Mouse (Mus musculus): ENCODE measurements around the gene Ccdc33. TPM values are rescaled to one million over a fixed set of nuclear protein-coding genes. Genes with fewer than 3 reads are reported as not detected.

Gene Ccdc33
- polyA plus RNA-seq, 1 experiment from 2014 or later = 0.54 TPM

GRCm38 (mm10) chr9:58074561-58074960 is 44.1 kb downstream of the Ccdc33 start:
- no peak overlapping the region for H3K4me3 ChIP-seq (replicated peaks; ENCODE audit: low read depth, low read length)
- no peaks in the 10 kb centered on the region for H3K36me3 ChIP-seq (ENCODE audit: control insufficient read depth, insufficient read depth, low read length)
- 36% methylated on average over 3 of the region's 3 CpGs for WGBS
- no peak overlapping the region for H3K4me2 ChIP-seq (ENCODE audit: low read length)
- no peak overlapping the region for H3K27ac ChIP-seq (replicated peaks; ENCODE audit: low read depth, low read length)
- no peaks in the 10 kb centered on the region for H3K9me3 ChIP-seq (ENCODE audit: control insufficient read depth, low read length)
- H3K9ac ChIP-seq (replicated peaks; ENCODE audit: low read length) = no peak overlapping the region
- H3K27me3 ChIP-seq (ENCODE audit: control insufficient read depth, insufficient read depth, low read length) = no peaks in the 10 kb centered on the region
- H3K4me1 ChIP-seq (ENCODE audit: control insufficient read depth, insufficient read depth, low read length) = peaks cover 20% of the 10 kb centered on the region
- DNase-seq (peak; percentile 50), ATAC-seq (ENCODE audit: low FRiP score, low TSS enrichment) (no peak)

GRCm38 (mm10) chr9:58067546-58067945 is 51.1 kb downstream of the Ccdc33 start:
- Histone ChIP-seq H3K4me1 (ENCODE audit: control insufficient read depth, insufficient read depth, low read length) (peaks cover 60% of the 10 kb centered on the region), H3K36me3 (ENCODE audit: control insufficient read depth, insufficient read depth, low read length) (no peaks in the 10 kb centered on the region), H3K4me2 (ENCODE audit: low read length) (no peak overlapping the region), H3K4me3 (replicated peaks; ENCODE audit: low read depth, low read length) (no peak overlapping the region), H3K27ac (replicated peaks; ENCODE audit: low read depth, low read length) (no peak overlapping the region), H3K9ac (replicated peaks; ENCODE audit: low read length) (no peak overlapping the region), H3K27me3 (ENCODE audit: control insufficient read depth, insufficient read depth, low read length) (no peaks in the 10 kb centered on the region), H3K9me3 (ENCODE audit: control insufficient read depth, low read length) (no peaks in the 10 kb centered on the region)
- WGBS = 92% methylated on average over 3 of the region's 3 CpGs
- no peak for ATAC-seq (ENCODE audit: low FRiP score, low TSS enrichment)
- DNase-seq = no peak

- DNase-seq = no peak
These were observed 51.9 kb downstream of the Ccdc33 start for GRCm38 (mm10) chr9:58066731-58067095.

GRCm38 (mm10) chr9:58065977-58066730 is 52.5 kb downstream of the Ccdc33 start:
- 84% methylated on average over 6 of the region's 6 CpGs for WGBS
- no peaks in the 10 kb centered on the region for H3K27me3 ChIP-seq (ENCODE audit: control insufficient read depth, insufficient read depth, low read length)
- H3K9ac ChIP-seq (replicated peaks; ENCODE audit: low read length) = no peak overlapping the region
- H3K4me1 ChIP-seq (ENCODE audit: control insufficient read depth, insufficient read depth, low read length) = peaks cover 64% of the 10 kb centered on the region
- ATAC-seq (ENCODE audit: low FRiP score, low TSS enrichment) (no peak), DNase-seq (no peak)
- H3K9me3 ChIP-seq (ENCODE audit: control insufficient read depth, low read length) = no peaks in the 10 kb centered on the region
- no peaks in the 10 kb centered on the region for H3K36me3 ChIP-seq (ENCODE audit: control insufficient read depth, insufficient read depth, low read length)
- peak overlapping the region; percentile 79 for H3K27ac ChIP-seq (replicated peaks; ENCODE audit: low read depth, low read length)
- H3K4me2 ChIP-seq (ENCODE audit: low read length) = no peak overlapping the region
- no peak overlapping the region for H3K4me3 ChIP-seq (replicated peaks; ENCODE audit: low read depth, low read length)

More at GRCm38 (mm10) chr9:58066731-58067095, 51.9 kb downstream of the Ccdc33 start:
- H3K9ac ChIP-seq (replicated peaks; ENCODE audit: low read length) = no peak overlapping the region
- H3K36me3 ChIP-seq (ENCODE audit: control insufficient read depth, insufficient read depth, low read length) = no peaks in the 10 kb centered on the region
- H3K27me3 ChIP-seq (ENCODE audit: control insufficient read depth, insufficient read depth, low read length) = no peaks in the 10 kb centered on the region
- no peak overlapping the region for H3K4me2 ChIP-seq (ENCODE audit: low read length)
- peaks cover 60% of the 10 kb centered on the region for H3K4me1 ChIP-seq (ENCODE audit: control insufficient read depth, insufficient read depth, low read length)
- ATAC-seq (ENCODE audit: low FRiP score, low TSS enrichment) = no peak
- no peaks in the 10 kb centered on the region for H3K9me3 ChIP-seq (ENCODE audit: control insufficient read depth, low read length)
- H3K27ac ChIP-seq (replicated peaks; ENCODE audit: low read depth, low read length) = peak overlapping the region; percentile 79
- H3K4me3 ChIP-seq (replicated peaks; ENCODE audit: low read depth, low read length) = no peak overlapping the region
- 72% methylated on average over 6 of the region's 6 CpGs for WGBS

DNA sequence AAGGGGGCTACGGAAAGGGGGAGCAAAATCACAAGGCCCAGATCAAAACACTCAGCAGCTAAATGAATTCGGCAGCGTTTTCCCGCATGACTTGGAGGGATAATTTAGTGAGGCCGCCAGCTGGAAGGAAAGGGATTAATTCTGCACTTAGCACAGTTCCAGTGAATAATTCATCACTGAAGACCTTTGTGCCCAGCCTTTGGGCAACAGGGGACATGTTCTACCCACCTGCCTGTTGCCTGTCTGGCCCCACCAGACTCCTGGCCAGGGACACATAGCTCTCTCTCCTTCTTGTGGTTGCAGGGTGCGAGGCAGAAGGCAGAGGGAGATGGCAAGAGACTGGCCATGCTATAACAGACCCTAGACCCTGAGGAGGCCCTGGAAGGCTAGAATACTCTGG is 53.1 kb downstream of the Ccdc33 start:
- Histone ChIP-seq H3K36me3 (ENCODE audit: control insufficient read depth, insufficient read depth, low read length) (no peaks in the 10 kb centered on the region), H3K4me3 (replicated peaks; ENCODE audit: low read depth, low read length) (no peak overlapping the region), H3K27ac (replicated peaks; ENCODE audit: low read depth, low read length) (peak overlapping the region; percentile 79), H3K27me3 (ENCODE audit: control insufficient read depth, insufficient read depth, low read length) (no peaks in the 10 kb centered on the region), H3K4me2 (ENCODE audit: low read length) (no peak overlapping the region; the same call in 1 of the 2 replicates), H3K9ac (replicated peaks; ENCODE audit: low read length) (no peak overlapping the region; the same call in 1 of the 2 replicates), H3K9me3 (ENCODE audit: control insufficient read depth, low read length) (no peaks in the 10 kb centered on the region), H3K4me1 (ENCODE audit: control insufficient read depth, insufficient read depth, low read length) (peaks cover 70% of the 10 kb centered on the region)
- WGBS = 3% methylated on average over 6 of the region's 6 CpGs
- ATAC-seq (ENCODE audit: low FRiP score, low TSS enrichment) (peak; percentile 49; the same call in 1 of the 2 replicates), DNase-seq (peak; percentile 82)

DNA sequence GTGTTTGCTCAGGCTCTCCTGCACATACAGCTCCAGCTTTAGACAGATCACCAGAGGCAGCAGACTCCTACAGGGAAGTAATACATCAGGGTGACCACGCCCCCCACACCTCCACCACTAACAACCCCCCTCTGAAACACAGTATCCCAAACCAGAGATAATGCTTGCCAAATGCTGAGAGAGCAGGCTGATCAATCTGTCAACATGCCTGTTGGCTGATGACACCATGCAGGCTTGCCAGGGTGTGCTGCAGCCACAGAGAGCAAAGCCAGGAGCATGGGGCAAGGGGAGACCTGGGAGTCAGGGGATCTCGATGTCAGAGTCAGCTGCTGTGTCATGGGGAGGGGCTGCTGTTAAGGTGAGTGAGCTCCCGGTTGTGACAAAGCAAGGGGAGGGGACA is 55.1 kb downstream of the Ccdc33 start, which contains the start of gene Stra6:
Gene Stra6 (plus strand): TSS at position 258 of the 400 bp plus-strand sequence.
- DNase-seq (no peak), ATAC-seq (ENCODE audit: low FRiP score, low TSS enrichment) (no peak)
- Histone ChIP-seq H3K4me2 (ENCODE audit: low read length) (no peak within 1 kb of the TSS; the same call in 1 of the 2 replicates), H3K4me1 (ENCODE audit: control insufficient read depth, insufficient read depth, low read length) (peaks cover 83% of the 10 kb centered on the region), H3K36me3 (ENCODE audit: control insufficient read depth, insufficient read depth, low read length) (no peaks in the 10 kb centered on the region), H3K4me3 (replicated peaks; ENCODE audit: low read depth, low read length) (no peak within 1 kb of the TSS), H3K9me3 (ENCODE audit: control insufficient read depth, low read length) (no peaks in the 10 kb centered on the region), H3K27ac (replicated peaks; ENCODE audit: low read depth, low read length) (peak within 1 kb of the TSS; percentile 83), H3K27me3 (ENCODE audit: control insufficient read depth, insufficient read depth, low read length) (no peaks in the 10 kb centered on the region), H3K9ac (replicated peaks; ENCODE audit: low read length) (no peak within 1 kb of the TSS)
- WGBS = 41% methylated on average over 3 of the region's 3 CpGs

GRCm38 (mm10) chr9:58060677-58061667 is 57.7 kb downstream of the Ccdc33 start:
- H3K9ac ChIP-seq (replicated peaks; ENCODE audit: low read length) = 0 out of 2 replicates have a peak overlapping the region, but pooled peaks have one; percentile 26
- no peaks in the 10 kb centered on the region for H3K27me3 ChIP-seq (ENCODE audit: control insufficient read depth, insufficient read depth, low read length)
- H3K9me3 ChIP-seq (ENCODE audit: control insufficient read depth, low read length) = no peaks in the 10 kb centered on the region
- H3K4me1 ChIP-seq (ENCODE audit: control insufficient read depth, insufficient read depth, low read length) = peaks cover 71% of the 10 kb centered on the region
- peak overlapping the region; percentile 17; the same call in 1 of the 2 replicates for H3K4me2 ChIP-seq (ENCODE audit: low read length)
- H3K4me3 ChIP-seq (replicated peaks; ENCODE audit: low read depth, low read length) = no peak overlapping the region
- ATAC-seq (ENCODE audit: low FRiP score, low TSS enrichment) (peak; percentile 66), DNase-seq (peak; percentile 84)
- no peaks in the 10 kb centered on the region for H3K36me3 ChIP-seq (ENCODE audit: control insufficient read depth, insufficient read depth, low read length)
- H3K27ac ChIP-seq (replicated peaks; ENCODE audit: low read depth, low read length) = peak overlapping the region; percentile 83
- 6% methylated on average over 23 of the region's 23 CpGs for WGBS

- Histone ChIP-seq H3K4me2 (ENCODE audit: low read length) (no peak overlapping the region), H3K36me3 (ENCODE audit: control insufficient read depth, insufficient read depth, low read length) (no peaks in the 10 kb centered on the region), H3K9ac (replicated peaks; ENCODE audit: low read length) (no peak overlapping the region), H3K4me1 (ENCODE audit: control insufficient read depth, insufficient read depth, low read length) (peaks cover 70% of the 10 kb centered on the region), H3K27me3 (ENCODE audit: control insufficient read depth, insufficient read depth, low read length) (no peaks in the 10 kb centered on the region), H3K4me3 (replicated peaks; ENCODE audit: low read depth, low read length) (no peak overlapping the region), H3K9me3 (ENCODE audit: control insufficient read depth, low read length) (no peaks in the 10 kb centered on the region), H3K27ac (replicated peaks; ENCODE audit: low read depth, low read length) (peak overlapping the region; percentile 83)
- 27% methylated on average over 1 of the region's 1 CpGs for WGBS
- ATAC-seq (ENCODE audit: low FRiP score, low TSS enrichment) = no peak
- no peak for DNase-seq
These were observed 58.7 kb downstream of the Ccdc33 start for GRCm38 (mm10) chr9:58059920-58060319.
